Mouse (Mus musculus) CH12.LX (cell line): ENCODE results near the gene Prr23a2. TPM values are rescaled to one million over a fixed set of nuclear protein-coding genes. Genes with fewer than 3 reads are reported as not detected.
A peak's percentile ranks its signal among the peaks of the same experiment; 100 is the strongest.

ENCODE experiments used
- DNase-seq: peaks from one replicate; pipeline ENCODE4 v3.0.0-alpha.2; 2013; ENCODE audit errors: extremely low read depth
- H3K27ac ChIP-seq: 2 replicates; pipeline ENCODE4 v1.5.1; 2012; ENCODE audit warnings: low read depth, mild to moderate bottlenecking, control low read depth, moderate library complexity; ENCODE audit not compliant: insufficient read depth
- H3K27me3 ChIP-seq: replicated peaks from 2 replicates; pipeline ENCODE3; 2012; ENCODE audit warnings: inconsistent platforms
- H3K36me3 ChIP-seq, 2 experiments: replicated peaks in 1 of 2; 2 replicates each; pipeline versions ENCODE3 to v1.6.1; 2012; ENCODE audit warnings: inconsistent platforms in 1 of 2, low read length in 1 of 2, mild to moderate bottlenecking in 1 of 2, mixed read lengths in 1 of 2, moderate library complexity in 1 of 2; ENCODE audit not compliant: control insufficient read depth in 1 of 2, insufficient read depth in 1 of 2
- H3K4me1 ChIP-seq, 2 experiments: 2 replicates each; pipeline ENCODE4 v1.6.1; 2012; ENCODE audit warnings: inconsistent platforms in 1 of 2, moderate library complexity in 1 of 2; ENCODE audit not compliant: insufficient read depth in 2 of 2, control insufficient read depth in 1 of 2
- H3K4me2 ChIP-seq: 2 replicates; pipeline ENCODE4 v1.6.1; 2012; ENCODE audit warnings: low read depth, mild to moderate bottlenecking, control low read depth; ENCODE audit not compliant: poor library complexity, insufficient read depth, severe bottlenecking
- H3K4me3 ChIP-seq, 3 experiments: fragments of 150-350 bp in 1 of 3; sonication (generic) in 1 of 3; replicated peaks in 1 of 3; 2 replicates each; pipeline versions ENCODE3 to v1.5.1; 2011 to 2012; ENCODE audit warnings: low read depth in 2 of 3, low read length in 2 of 3, mild to moderate bottlenecking in 2 of 3, moderate library complexity in 2 of 3, control low read depth in 1 of 3, improper control_type of control experiment in 1 of 3, inconsistent platforms in 1 of 3, mixed read lengths in 1 of 3; ENCODE audit not compliant: poor library complexity in 1 of 3
- H3K79me2 ChIP-seq: replicated peaks from 2 replicates; pipeline ENCODE4 v1.6.1; 2012; ENCODE audit warnings: mild to moderate bottlenecking, moderate library complexity; ENCODE audit not compliant: control insufficient read depth, poor library complexity, insufficient read depth, severe bottlenecking; ENCODE audit errors: extremely low read depth
- H3K9ac ChIP-seq: 2 replicates; pipeline ENCODE4 v1.6.1; 2012; ENCODE audit warnings: low read depth, mild to moderate bottlenecking, control low read depth, moderate library complexity; ENCODE audit not compliant: insufficient read depth
- H3K9me3 ChIP-seq: replicated peaks from 2 replicates; pipeline ENCODE3; 2012; ENCODE audit warnings: low read length, inconsistent platforms, mixed read lengths
- CHD1 ChIP-seq: IDR thresholded peaks from 2 replicates; pipeline ENCODE4 v1.6.1; 2012; ENCODE audit warnings: low read depth, low read length, improper control_type of control experiment, inconsistent platforms
- CHD2 ChIP-seq: IDR thresholded peaks from 2 replicates; pipeline ENCODE4 v1.6.1; 2011; ENCODE audit warnings: low read length, improper control_type of control experiment
- CTCF ChIP-seq, 2 experiments: IDR thresholded peaks in 1 of 2; conservative IDR thresholded peaks in 1 of 2; 2 replicates each; pipeline ENCODE4 v1.5.1; 2011 to 2012; ENCODE audit warnings: low read depth in 2 of 2, low read length in 2 of 2, improper control_type of control experiment in 1 of 2, inconsistent platforms in 1 of 2, mild to moderate bottlenecking in 1 of 2, moderate library complexity in 1 of 2
- ELF1 ChIP-seq: IDR thresholded peaks from 2 replicates; pipeline ENCODE4 v1.6.1; 2014; ENCODE audit warnings: low read depth, mild to moderate bottlenecking, inconsistent platforms, low read length, improper control_type of control experiment
- EP300 ChIP-seq: IDR thresholded peaks from 2 replicates; pipeline ENCODE4 v1.6.1; 2011; ENCODE audit warnings: low read length, improper control_type of control experiment
- GABPA ChIP-seq: IDR thresholded peaks from 2 replicates; pipeline ENCODE4 v1.6.1; 2012; ENCODE audit warnings: low read depth, low read length, improper control_type of control experiment, inconsistent platforms; ENCODE audit not compliant: insufficient replicate concordance
- HCFC1 ChIP-seq: IDR thresholded peaks from 2 replicates; pipeline ENCODE4 v1.6.1; 2012; ENCODE audit warnings: low read depth, mild to moderate bottlenecking, inconsistent platforms, low read length, improper control_type of control experiment
- MAFK ChIP-seq: IDR thresholded peaks from 2 replicates; pipeline ENCODE4 v1.6.1; 2011; ENCODE audit warnings: low read length, improper control_type of control experiment; ENCODE audit not compliant: insufficient replicate concordance
- MAX ChIP-seq: IDR thresholded peaks from 2 replicates; pipeline ENCODE4 v1.6.1; 2011; ENCODE audit warnings: low read length, improper control_type of control experiment
- MAZ ChIP-seq: IDR thresholded peaks from 2 replicates; pipeline ENCODE4 v1.6.1; 2012; ENCODE audit warnings: low read depth, mild to moderate bottlenecking, inconsistent platforms, low read length, improper control_type of control experiment, moderate library complexity
- MEF2A ChIP-seq: IDR thresholded peaks from 2 replicates; pipeline ENCODE4 v1.6.1; 2014; ENCODE audit warnings: low read depth, mild to moderate bottlenecking, inconsistent platforms, low read length, improper control_type of control experiment, borderline replicate concordance
- MXI1 ChIP-seq: IDR thresholded peaks from 2 replicates; pipeline ENCODE4 v1.6.1; 2011; ENCODE audit warnings: mild to moderate bottlenecking, low read depth, low read length, improper control_type of control experiment
- MYC ChIP-seq: IDR thresholded peaks from 2 replicates; pipeline ENCODE4 v1.6.1; 2011; ENCODE audit warnings: low read depth, mild to moderate bottlenecking, improper control_type of control experiment, low read length
- NELFE ChIP-seq: IDR thresholded peaks from 2 replicates; pipeline ENCODE4 v1.6.1; 2011; ENCODE audit warnings: low read depth, low read length, improper control_type of control experiment
- NRF1 ChIP-seq: IDR thresholded peaks from 2 replicates; pipeline ENCODE4 v1.6.1; 2014; ENCODE audit warnings: low read depth, mild to moderate bottlenecking, inconsistent platforms, low read length, improper control_type of control experiment, moderate library complexity
- PAX5 ChIP-seq: IDR thresholded peaks from 2 replicates; pipeline ENCODE4 v1.6.1; 2012; ENCODE audit warnings: low read length, inconsistent platforms, mixed read lengths
- POLR2A ChIP-seq: IDR thresholded peaks from 2 replicates; pipeline ENCODE4 v1.6.1; 2011; ENCODE audit warnings: low read depth, mild to moderate bottlenecking, improper control_type of control experiment, low read length
- POLR2AphosphoS2 ChIP-seq: IDR thresholded peaks from 2 replicates; pipeline ENCODE4 v1.6.1; 2011; ENCODE audit warnings: low read depth, low read length, improper control_type of control experiment
- RAD21 ChIP-seq: IDR thresholded peaks from 2 replicates; pipeline ENCODE4 v1.6.1; 2011; ENCODE audit warnings: low read depth, mild to moderate bottlenecking, low read length, improper control_type of control experiment, moderate library complexity
- SIN3A ChIP-seq: IDR thresholded peaks from 2 replicates; pipeline ENCODE4 v1.6.1; 2012; ENCODE audit warnings: low read length, improper control_type of control experiment, inconsistent platforms
- TBP ChIP-seq: conservative IDR thresholded peaks from 2 replicates; pipeline ENCODE4 v1.6.1; 2011; ENCODE audit warnings: low read depth, low read length, improper control_type of control experiment
- USF1 ChIP-seq: IDR thresholded peaks from 2 replicates; pipeline ENCODE4 v1.6.1; 2014; ENCODE audit warnings: low read depth, mild to moderate bottlenecking, inconsistent platforms, low read length, improper control_type of control experiment
- USF2 ChIP-seq: conservative IDR thresholded peaks from 2 replicates; pipeline ENCODE4 v1.6.1; 2011; ENCODE audit warnings: low read depth, low read length, improper control_type of control experiment
- ZC3H11A ChIP-seq: IDR thresholded peaks from 2 replicates; pipeline ENCODE4 v1.6.1; 2012; ENCODE audit warnings: low read depth, mild to moderate bottlenecking, inconsistent platforms, low read length, improper control_type of control experiment
- ZNF384 ChIP-seq: IDR thresholded peaks from 2 replicates; pipeline ENCODE4 v1.6.1; 2012; ENCODE audit warnings: low read depth, low read length, improper control_type of control experiment, inconsistent platforms
- dilution Hi-C: fragments of 300-500 bp; cut with MboI; formaldehyde crosslinking; loops from 2 replicates; pipeline ENCODE4 v1.14.3; 2020; ENCODE audit warnings: low sequenced_read_pairs; ENCODE audit not compliant: extremely low pct_unique_long_range_greater_than_20kb, extremely low pct_ligation_motif_present
- in situ Hi-C: fragments of 300-500 bp; cut with MboI; formaldehyde crosslinking; loops from 3 replicates; pipeline ENCODE4 v1.14.3; 2019; ENCODE audit warnings: low sequenced_read_pairs, low pct_ligation_motif_present, low pct_unique_long_range_greater_than_20kb, mixed read lengths
- polyA plus RNA-seq: library from polyadenylated mRNA; unstranded; fragments of >175 nt; gene quantifications from 2 replicates; pipeline ENCODE4 v1.2.1, GENCODE M21; 2012; ENCODE audit warnings: low read depth; ENCODE audit not compliant: insufficient read length
- total RNA-seq, 2 experiments: library from RNA; depleted of rRNA; stranded (reverse); fragments of 300-350 nt in 1 of 2; fragments of >200 nt in 1 of 2; gene quantifications; 2 replicates each; pipeline ENCODE4 v1.2.3; 2012 to 2014

Prr23a2 gene
- total and polyA plus RNA-seq, 3 experiments, result not detected

GRCm38 (mm10) chr9:98842117-98842516 is 14.2 kb upstream of the Prr23a2 start, which contains the start of gene Prr23a1:
Prr23a1 (plus strand) TSS chr9:98842503.
- in situ Hi-C loops, result no loop called here
- dilution Hi-C loops, result no loop called here
- no peak within 1 kb of the TSS for H3K27ac ChIP-seq
- peaks cover 3% of the 10 kb centered on the region for H3K9me3 ChIP-seq
- no peak within 1 kb of the TSS for H3K4me2 ChIP-seq
- no peak within 1 kb of the TSS for H3K9ac ChIP-seq
- H3K27me3 ChIP-seq, result peaks cover 11% of the 10 kb centered on the region
- no peak within 1 kb of the TSS for H3K4me3 ChIP-seq
- H3K4me1 ChIP-seq, result no peaks in the 10 kb centered on the region
- TF ChIP-seq CHD2, result no peak
- TF ChIP-seq POLR2A, result no peak
- TF ChIP-seq USF1, result no peak
- no peak for TF ChIP-seq ZNF384
- no peak for TF ChIP-seq MYC
- no peak for TF ChIP-seq EP300
- no peak for TF ChIP-seq PAX5
- TF ChIP-seq POLR2AphosphoS2, result no peak
- no peak for TF ChIP-seq CHD1
- TF ChIP-seq ELF1, result no peak
- no peak for TF ChIP-seq TBP
- no peak for TF ChIP-seq MAZ
- TF ChIP-seq NRF1, result no peak
- TF ChIP-seq SIN3A, result no peak
- no peak for TF ChIP-seq MAFK
- TF ChIP-seq GABPA, result no peak
- no peak for TF ChIP-seq MXI1
- TF ChIP-seq RAD21, result no peak
- no peak for TF ChIP-seq USF2
- TF ChIP-seq HCFC1, result no peak
- no peaks in the 10 kb centered on the region for H3K79me2 ChIP-seq
- no peaks in the 10 kb centered on the region for H3K36me3 ChIP-seq
- no peak for DNase-seq

- H3K27ac ChIP-seq, result no peak overlapping the region
- H3K4me3 ChIP-seq, result no peak overlapping the region
- in situ Hi-C loops, result no loop called here
- H3K9ac ChIP-seq, result no peak overlapping the region
- dilution Hi-C loops, result no loop called here
- no peaks in the 10 kb centered on the region for H3K4me1 ChIP-seq
- H3K27me3 ChIP-seq, result no peaks in the 10 kb centered on the region
- peaks cover 3% of the 10 kb centered on the region for H3K9me3 ChIP-seq
- no peak overlapping the region for H3K4me2 ChIP-seq
- H3K36me3 ChIP-seq, result no peaks in the 10 kb centered on the region
- DNase-seq, result peak; percentile 27
- TF ChIP-seq CHD2 (no peak), NELFE (no peak), ZC3H11A (no peak), MEF2A (no peak), MAX (no peak), CTCF (conservative IDR thresholded peaks at IDR 0.05 in 1 of 2, IDR thresholded peaks at IDR 0.05 in 1 of 2; ENCODE audit: low read depth in 2 of 2, low read length in 2 of 2) (peak; percentile 23 to 47; a peak in 3 of 4 replicates), RAD21 (peak; percentile 6)
- no peaks in the 10 kb centered on the region for H3K79me2 ChIP-seq
Observed at GRCm38 (mm10) chr9:98863463-98863862, 7.2 kb downstream of the Prr23a2 start.
